Mouse (Mus musculus): ENCODE results near the gene Atp10b. TPM values are rescaled to one million over a fixed set of nuclear protein-coding genes. Genes with fewer than 3 reads are reported as not detected.
"Not testable (repeated sequence)": the region's sequence is repeated elsewhere in the genome, so short reads cannot be mapped to it uniquely, and the experiment has no call there.

Gene Atp10b
- 0.28 TPM in 2 replicates for polyA plus RNA-seq (2015; fragmentation: Nextera tagmentation; extraction: Ambion mirVana)

- Histone ChIP-seq H3K27me3 (ENCODE audit: control insufficient read depth, insufficient read depth, low read depth, low read length) (no peaks in the 10 kb centered on the region), H3K9ac (ENCODE audit: low read length) (no peak within 1 kb of the TSS), H3K36me3 (ENCODE audit: control insufficient read depth, insufficient read depth, low read length) (no peaks in the 10 kb centered on the region), H3K4me3 (ENCODE audit: low read length) (no peak within 1 kb of the TSS), H3K4me2 (ENCODE audit: low read depth, low read length) (no peak within 1 kb of the TSS), H3K27ac (ENCODE audit: low read length) (no peak within 1 kb of the TSS), H3K4me1 (replicated peaks; ENCODE audit: control insufficient read depth, insufficient read depth, low read length) (no peaks in the 10 kb centered on the region), H3K9me3 (ENCODE audit: control insufficient read depth, low read length) (no peaks in the 10 kb centered on the region)
- no peak for ATAC-seq (ENCODE audit: low read depth)
- 58% methylated on average over 1 of the region's 1 CpGs for WGBS
Observed at GRCm38 (mm10) chr11:43149577-43149976, at the start of gene Atp10b. TSS of gene Atp10b (plus strand) at chr11:43149877.

DNA sequence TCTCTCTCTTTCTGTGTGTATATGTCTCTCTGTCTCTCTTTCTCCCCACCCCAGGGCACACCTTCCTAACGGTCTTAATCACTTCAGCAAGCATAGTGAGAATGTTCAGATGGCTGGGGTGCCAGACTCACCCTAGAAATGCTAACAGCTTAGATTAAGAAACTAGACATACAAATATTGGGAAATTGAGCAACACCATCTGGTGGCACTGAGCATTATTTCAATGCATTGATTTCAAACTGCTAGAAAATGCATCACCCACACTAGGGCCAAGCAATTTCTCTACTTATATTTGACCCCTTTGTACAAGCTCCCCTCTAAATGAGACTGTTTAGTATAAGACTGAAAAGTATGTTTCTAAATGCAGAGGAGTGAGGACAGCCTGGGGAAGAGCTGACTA lies 48.3 kb upstream of the Atp10b start:
- Histone ChIP-seq H3K27ac (ENCODE audit: low read length) (no peak overlapping the region), H3K27me3 (ENCODE audit: control insufficient read depth, insufficient read depth, low read depth, low read length) (no peaks in the 10 kb centered on the region), H3K4me1 (replicated peaks; ENCODE audit: control insufficient read depth, insufficient read depth, low read length) (no peaks in the 10 kb centered on the region), H3K9ac (ENCODE audit: low read length) (no peak overlapping the region), H3K9me3 (ENCODE audit: control insufficient read depth, low read length) (no peaks in the 10 kb centered on the region), H3K4me3 (ENCODE audit: low read length) (no peak overlapping the region), H3K4me2 (ENCODE audit: low read depth, low read length) (no peak overlapping the region), H3K36me3 (ENCODE audit: control insufficient read depth, insufficient read depth, low read length) (no peaks in the 10 kb centered on the region)
- ATAC-seq (ENCODE audit: low read depth) = no peak
- WGBS = 24% methylated on average over 1 of the region's 1 CpGs

GRCm38 (mm10) chr11:43125908-43126477 lies 23.7 kb upstream of the Atp10b start:
- WGBS = 54% methylated on average over 4 of the region's 4 CpGs
- no peak overlapping the region for H3K27ac ChIP-seq (ENCODE audit: low read length)
- H3K36me3 ChIP-seq (ENCODE audit: control insufficient read depth, insufficient read depth, low read length) = no peaks in the 10 kb centered on the region
- no peak for ATAC-seq (ENCODE audit: low read depth)
- H3K9me3 ChIP-seq (ENCODE audit: control insufficient read depth, low read length) = no peaks in the 10 kb centered on the region
- H3K4me2 ChIP-seq (ENCODE audit: low read depth, low read length) = no peak overlapping the region
- no peaks in the 10 kb centered on the region for H3K4me1 ChIP-seq (replicated peaks; ENCODE audit: control insufficient read depth, insufficient read depth, low read length)
- H3K4me3 ChIP-seq (ENCODE audit: low read length) = no peak overlapping the region
- H3K9ac ChIP-seq (ENCODE audit: low read length) = no peak overlapping the region
- no peaks in the 10 kb centered on the region for H3K27me3 ChIP-seq (ENCODE audit: control insufficient read depth, insufficient read depth, low read depth, low read length)

GRCm38 (mm10) chr11:43126573-43126972 lies 23.1 kb upstream of the Atp10b start:
- ATAC-seq (ENCODE audit: low read depth); H3K4me3 ChIP-seq (ENCODE audit: low read length); H3K27ac ChIP-seq (ENCODE audit: low read length); H3K9me3 ChIP-seq (ENCODE audit: control insufficient read depth, low read length); H3K27me3 ChIP-seq (ENCODE audit: control insufficient read depth, insufficient read depth, low read depth, low read length); H3K36me3 ChIP-seq (ENCODE audit: control insufficient read depth, insufficient read depth, low read length); H3K4me1 ChIP-seq (replicated peaks; ENCODE audit: control insufficient read depth, insufficient read depth, low read length); H3K9ac ChIP-seq (ENCODE audit: low read length); H3K4me2 ChIP-seq (ENCODE audit: low read depth, low read length): not testable (repeated sequence)
- WGBS = 74% methylated on average over 11 of the region's 12 CpGs

- Histone ChIP-seq H3K27ac (ENCODE audit: low read length) (no peak overlapping the region), H3K9me3 (ENCODE audit: control insufficient read depth, low read length) (no peaks in the 10 kb centered on the region), H3K4me3 (ENCODE audit: low read length) (no peak overlapping the region), H3K27me3 (ENCODE audit: control insufficient read depth, insufficient read depth, low read depth, low read length) (no peaks in the 10 kb centered on the region), H3K9ac (ENCODE audit: low read length) (no peak overlapping the region), H3K4me2 (ENCODE audit: low read depth, low read length) (no peak overlapping the region), H3K4me1 (replicated peaks; ENCODE audit: control insufficient read depth, insufficient read depth, low read length) (no peaks in the 10 kb centered on the region), H3K36me3 (ENCODE audit: control insufficient read depth, insufficient read depth, low read length) (no peaks in the 10 kb centered on the region)
- ATAC-seq (ENCODE audit: low read depth) = no peak
- WGBS = 76% methylated on average over 1 of the region's 1 CpGs
Observed at GRCm38 (mm10) chr11:43141296-43141695, 8.4 kb upstream of the Atp10b start.

DNA sequence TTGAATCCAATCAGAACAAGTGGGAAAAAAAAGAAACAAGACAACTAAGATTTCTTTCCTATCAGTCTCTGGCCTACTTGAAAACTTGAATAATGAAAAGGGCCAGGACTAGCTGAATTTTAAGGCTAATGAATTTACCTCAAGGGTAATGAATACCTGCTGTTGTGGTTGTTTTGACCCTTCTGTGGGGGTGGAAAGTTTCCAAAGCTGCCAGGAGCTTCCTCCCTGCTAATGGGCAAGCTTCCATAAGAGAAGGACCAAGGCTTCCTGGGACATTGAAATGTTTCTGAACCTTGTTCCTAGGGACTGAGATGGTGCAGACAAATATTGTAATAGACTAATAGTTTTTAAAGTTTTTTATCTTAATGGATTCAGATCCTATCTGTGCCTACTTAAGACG lies 6.9 kb upstream of the Atp10b start:
- Histone ChIP-seq H3K27ac (ENCODE audit: low read length) (no peak overlapping the region), H3K4me1 (replicated peaks; ENCODE audit: control insufficient read depth, insufficient read depth, low read length) (no peaks in the 10 kb centered on the region), H3K4me3 (ENCODE audit: low read length) (no peak overlapping the region), H3K9me3 (ENCODE audit: control insufficient read depth, low read length) (no peaks in the 10 kb centered on the region), H3K36me3 (ENCODE audit: control insufficient read depth, insufficient read depth, low read length) (no peaks in the 10 kb centered on the region), H3K9ac (ENCODE audit: low read length) (no peak overlapping the region), H3K27me3 (ENCODE audit: control insufficient read depth, insufficient read depth, low read depth, low read length) (no peaks in the 10 kb centered on the region), H3K4me2 (ENCODE audit: low read depth, low read length) (no peak overlapping the region)
- 62% methylated on average over 1 of the region's 1 CpGs for WGBS
- ATAC-seq (ENCODE audit: low read depth) = no peak

DNA sequence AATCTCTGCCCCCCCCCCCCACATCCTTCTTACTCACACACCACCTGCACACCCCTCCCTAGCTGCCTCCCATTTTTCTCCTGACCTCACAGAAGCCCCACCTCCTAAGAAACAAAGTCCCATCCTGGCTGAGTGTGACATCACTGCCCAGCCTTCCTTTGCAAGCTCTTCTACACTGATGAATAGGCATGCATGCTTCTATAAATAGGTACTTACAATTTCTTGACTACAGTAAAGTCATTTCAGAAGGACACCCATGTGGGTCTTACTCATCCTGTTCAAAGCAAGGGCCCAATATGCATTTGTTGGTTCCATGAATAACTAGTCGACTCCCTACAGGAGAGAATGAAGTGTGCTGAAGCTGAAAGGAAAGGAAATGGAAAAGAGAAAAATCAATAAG lies 5.5 kb upstream of the Atp10b start:
- Histone ChIP-seq H3K27ac (ENCODE audit: low read length) (no peak overlapping the region), H3K9me3 (ENCODE audit: control insufficient read depth, low read length) (no peaks in the 10 kb centered on the region), H3K4me1 (replicated peaks; ENCODE audit: control insufficient read depth, insufficient read depth, low read length) (no peaks in the 10 kb centered on the region), H3K4me3 (ENCODE audit: low read length) (no peak overlapping the region), H3K4me2 (ENCODE audit: low read depth, low read length) (no peak overlapping the region), H3K27me3 (ENCODE audit: control insufficient read depth, insufficient read depth, low read depth, low read length) (no peaks in the 10 kb centered on the region), H3K9ac (ENCODE audit: low read length) (no peak overlapping the region), H3K36me3 (ENCODE audit: control insufficient read depth, insufficient read depth, low read length) (no peaks in the 10 kb centered on the region)
- no peak for ATAC-seq (ENCODE audit: low read depth)
- WGBS = 81% methylated on average over 1 of the region's 1 CpGs

DNA sequence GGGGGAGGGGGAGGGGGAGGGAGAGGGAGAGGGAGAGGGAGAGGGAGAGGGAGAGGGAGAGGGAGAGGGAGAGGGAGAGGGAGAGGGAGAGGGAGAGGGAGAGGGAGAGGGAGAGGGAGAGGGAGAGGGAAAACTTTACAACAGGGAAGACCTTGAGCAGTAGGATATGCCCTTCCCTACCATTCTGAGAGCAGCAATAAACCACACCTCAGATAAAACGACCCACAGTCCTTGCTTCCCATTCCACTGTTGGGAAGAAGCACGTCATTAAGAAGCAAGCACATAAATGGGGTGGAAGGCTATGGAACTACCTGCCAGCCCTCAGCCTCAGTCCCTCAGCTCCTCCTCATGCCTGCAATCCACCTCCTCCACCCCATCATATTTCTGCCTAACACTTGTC lies 4.8 kb upstream of the Atp10b start:
- not testable (repeated sequence) for H3K36me3 ChIP-seq (ENCODE audit: control insufficient read depth, insufficient read depth, low read length); H3K4me2 ChIP-seq (ENCODE audit: low read depth, low read length); H3K4me1 ChIP-seq (replicated peaks; ENCODE audit: control insufficient read depth, insufficient read depth, low read length); ATAC-seq (ENCODE audit: low read depth); H3K27me3 ChIP-seq (ENCODE audit: control insufficient read depth, insufficient read depth, low read depth, low read length); H3K9me3 ChIP-seq (ENCODE audit: control insufficient read depth, low read length); H3K27ac ChIP-seq (ENCODE audit: low read length); H3K4me3 ChIP-seq (ENCODE audit: low read length); H3K9ac ChIP-seq (ENCODE audit: low read length)
- 42% methylated on average over 2 of the region's 2 CpGs for WGBS

DNA sequence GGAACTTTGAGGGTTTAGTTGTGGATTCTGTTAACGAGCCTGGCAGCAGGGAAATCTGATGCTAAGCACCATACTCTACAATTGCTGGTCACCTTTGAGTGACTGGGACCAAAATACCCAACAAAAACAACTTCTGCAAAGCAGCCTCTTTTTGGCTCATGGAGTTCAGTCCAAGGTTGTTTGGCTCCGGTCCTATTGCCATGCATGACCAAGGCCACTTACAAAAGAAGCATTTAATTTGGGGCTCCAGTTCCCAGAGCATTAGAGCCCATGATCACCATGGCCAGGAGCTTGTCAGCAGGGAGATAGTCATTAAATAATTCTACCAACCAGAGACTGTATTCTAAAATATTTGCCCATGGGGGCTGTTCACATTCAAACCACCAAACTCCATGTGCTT lies 2.3 kb upstream of the Atp10b start:
- no peaks in the 10 kb centered on the region for H3K9me3 ChIP-seq (ENCODE audit: control insufficient read depth, low read length)
- no peak overlapping the region for H3K4me3 ChIP-seq (ENCODE audit: low read length)
- no peak overlapping the region for H3K27ac ChIP-seq (ENCODE audit: low read length)
- H3K9ac ChIP-seq (ENCODE audit: low read length) = no peak overlapping the region
- 51% methylated on average over 2 of the region's 2 CpGs for WGBS
- H3K4me1 ChIP-seq (replicated peaks; ENCODE audit: control insufficient read depth, insufficient read depth, low read length) = no peaks in the 10 kb centered on the region
- H3K27me3 ChIP-seq (ENCODE audit: control insufficient read depth, insufficient read depth, low read depth, low read length) = no peaks in the 10 kb centered on the region
- no peaks in the 10 kb centered on the region for H3K36me3 ChIP-seq (ENCODE audit: control insufficient read depth, insufficient read depth, low read length)
- no peak for ATAC-seq (ENCODE audit: low read depth)
- no peak overlapping the region for H3K4me2 ChIP-seq (ENCODE audit: low read depth, low read length)

DNA sequence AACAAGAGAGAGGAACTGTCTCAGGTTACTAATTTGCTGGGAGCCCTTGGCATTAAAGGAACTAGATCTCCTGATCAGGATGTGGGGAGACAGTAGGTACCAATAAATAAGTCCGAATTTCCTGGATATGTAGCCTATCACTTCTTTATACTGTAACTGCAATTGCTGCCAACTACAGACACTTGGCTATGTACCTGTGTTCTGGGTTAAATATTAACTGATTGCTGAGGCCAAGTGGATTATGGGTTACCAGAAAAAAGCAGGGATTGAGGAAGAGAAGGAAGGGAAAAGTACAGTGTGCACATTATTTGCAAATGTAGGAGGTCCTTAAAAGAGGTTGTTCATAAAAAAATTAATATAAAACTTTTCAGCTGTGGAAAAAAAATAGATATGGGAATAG lies 1.3 kb upstream of the Atp10b start:
- Histone ChIP-seq H3K4me2 (ENCODE audit: low read depth, low read length) (no peak overlapping the region), H3K9ac (ENCODE audit: low read length) (no peak overlapping the region), H3K9me3 (ENCODE audit: control insufficient read depth, low read length) (no peaks in the 10 kb centered on the region), H3K27ac (ENCODE audit: low read length) (no peak overlapping the region), H3K4me1 (replicated peaks; ENCODE audit: control insufficient read depth, insufficient read depth, low read length) (no peaks in the 10 kb centered on the region), H3K4me3 (ENCODE audit: low read length) (no peak overlapping the region), H3K36me3 (ENCODE audit: control insufficient read depth, insufficient read depth, low read length) (no peaks in the 10 kb centered on the region), H3K27me3 (ENCODE audit: control insufficient read depth, insufficient read depth, low read depth, low read length) (no peaks in the 10 kb centered on the region)
- ATAC-seq (ENCODE audit: low read depth) = no peak
- 78% methylated on average over 1 of the region's 1 CpGs for whole genome bisulfite sequencing
